ENCODE assay signal across 8 mouse cellular contexts in the genomic region with DNA sequence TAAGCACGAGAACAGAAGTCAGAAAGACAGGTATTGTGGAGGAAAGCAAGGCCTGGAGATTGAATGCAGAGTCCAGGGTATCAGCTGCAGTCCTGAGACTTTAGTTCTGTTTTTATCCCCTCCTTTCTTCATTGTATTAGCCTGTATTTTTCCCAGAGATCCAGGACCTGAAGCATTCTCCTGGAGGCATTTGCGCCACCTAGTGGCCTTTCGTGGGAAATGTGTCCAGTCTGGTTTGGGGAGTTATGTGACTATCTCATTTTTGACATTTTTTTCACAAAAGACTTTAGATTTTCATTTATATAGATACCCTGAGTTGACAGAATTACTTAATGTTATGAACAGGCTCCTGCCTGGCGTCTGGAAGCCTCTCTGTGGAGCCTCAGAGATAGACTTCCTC. TPM values are rescaled to one million over a fixed set of nuclear protein-coding genes. Genes with fewer than 3 reads are reported as not detected.
DNase-seq lines count a peak whose midpoint lies in the region; ATAC-seq and TF ChIP-seq lines count a peak whose summit lies in the region.

No protein-coding gene starts in this region.

- H3K27me3 ChIP-seq in forebrain, embryonic 14.5 days (replicated peaks; ENCODE audit: control insufficient read depth, insufficient read depth, low read length), result no peaks in the 10 kb centered on the region
- H3K27me3 ChIP-seq in lung, embryonic 15.5 days, result no peaks in the 10 kb centered on the region

- intact Hi-C loops in heart, postnatal 25 days (cut with DNase I), result loop anchor here (2.0 to 5.0 kb wide), 2 partner anchors 43 to 122 kb away; no protein-coding TSS in a partner anchor

- H3K4me3 ChIP-seq in forebrain, embryonic 14.5 days (ENCODE audit: low read depth, low read length), result peak overlapping the region; percentile 93; the same call in 1 of the 2 replicates
- peak overlapping the region; percentile 32; the same call in 1 of the 2 replicates for H3K4me3 ChIP-seq in layer of hippocampus, adult 2 months
- H3K4me3 ChIP-seq in lung, embryonic 15.5 days, result peak overlapping the region; percentile 97

- no peak for ATAC-seq in forebrain, embryonic 14.5 days
- no peak for ATAC-seq in lung, embryonic 15.5 days (ENCODE audit: borderline replicate concordance, extremely low read depth, low FRiP score, low TSS enrichment)

- peak overlapping the region; percentile 94; the same call in 1 of the 2 replicates for H3K9ac ChIP-seq in forebrain, embryonic 14.5 days (ENCODE audit: low read length)
- peak overlapping the region; percentile 99 for H3K9ac ChIP-seq in lung, embryonic 15.5 days

- H3K4me2 ChIP-seq in forebrain, embryonic 14.5 days (ENCODE audit: low read length), result peak overlapping the region; percentile 60
- peak overlapping the region; percentile 67 for H3K4me2 ChIP-seq in lung, embryonic 15.5 days

- 4% methylated on average over 4 of the region's 4 CpGs for WGBS in forebrain, embryonic 14.5 days
- WGBS in lung, embryonic 15.5 days, result 3% methylated on average over 4 of the region's 4 CpGs

- no peaks in the 10 kb centered on the region for H3K9me3 ChIP-seq in forebrain, embryonic 14.5 days (replicated peaks; ENCODE audit: control insufficient read depth, low read length)
- no peaks in the 10 kb centered on the region for H3K9me3 ChIP-seq in lung, embryonic 15.5 days

- H3K36me3 ChIP-seq in forebrain, embryonic 14.5 days (ENCODE audit: control insufficient read depth, insufficient read depth, low read length), result peaks cover 40% of the 10 kb centered on the region
- peaks cover 38% of the 10 kb centered on the region for H3K36me3 ChIP-seq in lung, embryonic 15.5 days

- TF ChIP-seq CTCF in layer of hippocampus, adult 2 months (conservative IDR thresholded peaks at IDR 0.05), result peak; percentile 97

- H3K27ac ChIP-seq in forebrain, embryonic 14.5 days (ENCODE audit: low read depth, low read length), result no peak overlapping the region
- peak overlapping the region; percentile 6; the same call in 1 of the 2 replicates for H3K27ac ChIP-seq in layer of hippocampus, adult 2 months
- no peak overlapping the region for H3K27ac ChIP-seq in lung, embryonic 15.5 days

- DNase-seq in MN1 (ENCODE audit: low spot score), result peak; percentile 86
- peak; percentile 60 for DNase-seq in cerebellum, adult 11-12 months
- peak; percentile 93 for DNase-seq in forebrain, embryonic 14.5 days (ENCODE audit: low spot score)
- DNase-seq in heart, postnatal 25 days (ENCODE audit: low spot score), result peak; percentile 24
- DNase-seq in layer of hippocampus, adult 2 months (ENCODE audit: low spot score in 2 of 2), result peak; percentile 71 to 83
- peak; percentile 63 for DNase-seq in ovary, postnatal 14 days (ENCODE audit: low spot score)
- peak; percentile 63 for DNase-seq in thymus, postnatal 25 days

- no peaks in the 10 kb centered on the region; the same call in 1 of the 2 replicates for H3K4me1 ChIP-seq in forebrain, embryonic 14.5 days (ENCODE audit: control insufficient read depth, insufficient read depth, low read length)
- H3K4me1 ChIP-seq in lung, embryonic 15.5 days, result peaks cover 18% of the 10 kb centered on the region

RNA-seq across cellular contexts. Expression of a gene that starts 1.8 kb away (rescaled TPM):
- polyA plus RNA-seq in forebrain, embryonic 14.5 days (2014; fragmentation: Nextera tagmentation; extraction: Ambion mirVana), result 5.7 and 6.5 TPM in 2 replicates
- total RNA-seq in heart, postnatal 25 days (2021), result 1 to 10 TPM; 5.6 to 6.2 TPM
- 10 to 100 TPM; 10.6 to 11.8 TPM for total RNA-seq in layer of hippocampus, adult 2 months (2021)
- polyA plus RNA-seq in lung, embryonic 15.5 days (2015; fragmentation: Nextera tagmentation; extraction: Ambion mirVana), result 11.0 and 12.5 TPM in 2 replicates

RNA-seq across cellular contexts. Expression of a gene that starts 30.5 kb away (rescaled TPM):
- 8.0 and 10.8 TPM in 2 replicates for polyA plus RNA-seq in forebrain, embryonic 14.5 days (2014; fragmentation: Nextera tagmentation; extraction: Ambion mirVana)
- total RNA-seq in heart, postnatal 25 days (2021), result 1 to 10 TPM in 1 of 2 experiments, under 1 TPM in 1; 0.95 to 1.2 TPM
- 100 to 1,000 TPM; 173 to 177 TPM for total RNA-seq in layer of hippocampus, adult 2 months (2021)
- polyA plus RNA-seq in lung, embryonic 15.5 days (2015; fragmentation: Nextera tagmentation; extraction: Ambion mirVana), result 7.7 and 7.8 TPM in 2 replicates

RNA-seq across cellular contexts. Expression of a gene that starts 41.0 kb away (rescaled TPM):
- polyA plus RNA-seq in forebrain, embryonic 14.5 days (2014; fragmentation: Nextera tagmentation; extraction: Ambion mirVana), result 0.11 and 0.25 TPM in 2 replicates
- under 1 TPM; 0.08 to 0.16 TPM for total RNA-seq in heart, postnatal 25 days (2021)
- total RNA-seq in layer of hippocampus, adult 2 months (2021), result under 1 TPM; 0.15 to 0.20 TPM
- polyA plus RNA-seq in lung, embryonic 15.5 days (2015; fragmentation: Nextera tagmentation; extraction: Ambion mirVana), result 0.44 and 1.2 TPM in 2 replicates

RNA-seq across cellular contexts. Expression of a gene that starts 50.4 kb away (rescaled TPM):
- 0.53 and 0.57 TPM in 2 replicates for polyA plus RNA-seq in forebrain, embryonic 14.5 days (2014; fragmentation: Nextera tagmentation; extraction: Ambion mirVana)
- under 1 TPM; 0.29 to 0.50 TPM for total RNA-seq in heart, postnatal 25 days (2021)
- total RNA-seq in layer of hippocampus, adult 2 months (2021), result under 1 TPM; 0.15 to 0.44 TPM
- 1.6 and 2.2 TPM in 2 replicates for polyA plus RNA-seq in lung, embryonic 15.5 days (2015; fragmentation: Nextera tagmentation; extraction: Ambion mirVana)

Comparison
In these comparisons a context has a peak if more than half of its experiments do, and no peak if none do; other contexts are left out.
1. DNase-seq: peak in every context shown above with its lines; median percentile 93 in forebrain, embryonic 14.5 days; 86 in MN1; 77 in layer of hippocampus, adult 2 months; 63 in ovary, postnatal 14 days; 63 in thymus, postnatal 25 days; 60 in cerebellum, adult 11-12 months; 24 in heart, postnatal 25 days.
2. H3K4me3 ChIP-seq: peak in every context shown above with its lines; median percentile 97 in lung, embryonic 15.5 days; 93 in forebrain, embryonic 14.5 days; 32 in layer of hippocampus, adult 2 months.
3. RNA of a gene that starts 30.5 kb away (total RNA-seq): 173 to 177 TPM in layer of hippocampus, adult 2 months; 0.95 to 1.2 TPM in heart, postnatal 25 days; every median in the first group is over 10 times any median in the second.